Mouse (Mus musculus): Measurements from ENCODE around the gene Snx30. TPM values are rescaled to one million over a fixed set of nuclear protein-coding genes. Genes with fewer than 3 reads are reported as not detected.

The Snx30 gene
- total RNA-seq, 2 experiments from 2014 or later, result 2.7 to 4.4 TPM

GRCm38 (mm10) chr4:59794116-59794515 is 11.5 kb upstream of the Snx30 start:
- no peak for DNase-seq

GRCm38 (mm10) chr4:59795788-59796455 is 9.7 kb upstream of the Snx30 start:
- no peak for DNase-seq

- no peak for DNase-seq
Observed at GRCm38 (mm10) chr4:59800181-59800580, 5.5 kb upstream of the Snx30 start.

- no peak for DNase-seq
Observed at GRCm38 (mm10) chr4:59801489-59801888, 4.2 kb upstream of the Snx30 start, which contains the start of gene Inip. Inip (minus strand) TSS chr4:59801589.

GRCm38 (mm10) chr4:59802107-59802506 is 3.5 kb upstream of the Snx30 start:
- no peak for DNase-seq

GRCm38 (mm10) chr4:59802792-59803191 is 2.8 kb upstream of the Snx30 start:
- DNase-seq, result no peak

- no peak for DNase-seq
Observed at GRCm38 (mm10) chr4:59803358-59803757, 2.3 kb upstream of the Snx30 start.

GRCm38 (mm10) chr4:59804754-59805153 is 886 bp upstream of the Snx30 start:
- DNase-seq, result no peak

- peak; percentile 50 for DNase-seq
Observed at GRCm38 (mm10) chr4:59805968-59806878, 583 bp downstream of the Snx30 start.

GRCm38 (mm10) chr4:59806879-59807195 is 1.2 kb downstream of the Snx30 start:
- DNase-seq, result peak; percentile 17

GRCm38 (mm10) chr4:59807521-59807920 is 1.9 kb downstream of the Snx30 start:
- no peak for DNase-seq

GRCm38 (mm10) chr4:59808396-59808795 is 2.8 kb downstream of the Snx30 start:
- no peak for DNase-seq

GRCm38 (mm10) chr4:59814094-59814493 is 8.5 kb downstream of the Snx30 start:
- DNase-seq, result no peak

- no peak for DNase-seq
Observed at GRCm38 (mm10) chr4:59815121-59815810, 9.6 kb downstream of the Snx30 start.

- DNase-seq, result no peak
Observed at GRCm38 (mm10) chr4:59816016-59816415, 10.4 kb downstream of the Snx30 start.

- no peak for DNase-seq
Observed at GRCm38 (mm10) chr4:59816477-59816876, 10.8 kb downstream of the Snx30 start.

GRCm38 (mm10) chr4:59817790-59818189 is 12.2 kb downstream of the Snx30 start:
- no peak for DNase-seq

- no peak for DNase-seq
Observed at GRCm38 (mm10) chr4:59818498-59818897, 12.9 kb downstream of the Snx30 start.

GRCm38 (mm10) chr4:59819054-59819472 is 13.4 kb downstream of the Snx30 start:
- no peak for DNase-seq

GRCm38 (mm10) chr4:59819477-59820022 is 13.9 kb downstream of the Snx30 start:
- no peak for DNase-seq

GRCm38 (mm10) chr4:59821516-59821915 is 15.9 kb downstream of the Snx30 start:
- no peak for DNase-seq

- no peak for DNase-seq
Observed at GRCm38 (mm10) chr4:59822119-59822518, 16.5 kb downstream of the Snx30 start.

GRCm38 (mm10) chr4:59823470-59823869 is 17.8 kb downstream of the Snx30 start:
- DNase-seq, result peak; percentile 69
